Mouse (Mus musculus) spleen, adult 2 months (tissue): ENCODE measurements around the gene Rps21.

ENCODE experiments used
- CTCF ChIP-seq: fragments of 200-500 bp; IDR thresholded peaks from 2 replicates; pipeline ENCODE4 v1.5.1; 2011; ENCODE audit warnings: mild to moderate bottlenecking, inconsistent platforms; ENCODE audit not compliant: insufficient read depth, insufficient read length, insufficient replicate concordance; ENCODE audit errors: extremely low read depth
- POLR2A ChIP-seq: fragments of 200-500 bp; IDR thresholded peaks from 2 replicates; pipeline ENCODE4 v1.6.1; 2011; ENCODE audit warnings: low read depth, low read length, inconsistent platforms

- TF ChIP-seq CTCF (no peak), POLR2A (no peak)
Observed at GRCm38 (mm10) chr2:180307680-180308079, 50.5 kb downstream of the Rps21 start.
